In the genomic region with DNA sequence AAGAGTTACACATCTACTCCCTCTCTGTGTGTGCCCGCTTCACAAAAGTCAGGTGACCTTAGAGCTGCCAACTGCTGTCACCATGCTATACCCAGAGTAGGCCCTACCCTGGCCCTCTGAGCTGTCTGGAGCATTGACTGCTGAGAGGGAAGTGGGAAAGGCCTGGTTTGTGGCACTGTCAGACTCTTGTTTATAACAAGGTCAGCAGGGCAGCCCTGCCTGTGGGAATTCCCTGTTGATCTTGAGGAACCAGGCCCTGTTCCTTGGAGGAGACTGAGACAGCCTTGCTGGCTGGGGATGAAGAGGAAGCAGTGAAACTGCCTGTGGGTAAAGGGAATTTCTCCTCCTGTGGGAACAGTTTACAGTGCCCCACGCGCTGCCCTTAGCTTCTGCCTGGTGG, we compare ENCODE assay signal across 21 mouse cellular contexts. TPM values are rescaled to one million over a fixed set of nuclear protein-coding genes. Genes with fewer than 3 reads are reported as not detected.
DNase-seq lines count a peak whose midpoint lies in the region; ATAC-seq and TF ChIP-seq lines count a peak whose summit lies in the region.
"Had no signal": no experiment of that assay in that cellular context is flagged by ENCODE, and none has a peak within 500 bp of the region (broad histone marks: within the 10 kb centered on the region; RNA-seq: fewer than 3 reads in every experiment).

No protein-coding gene starts in this region.

- no peaks in the 10 kb centered on the region for H3K4me1 ChIP-seq in kidney, postnatal 0 days (replicated peaks; ENCODE audit: insufficient read depth, low read length)
- H3K4me1 ChIP-seq in bone marrow macrophage, adult 2 months (ENCODE audit: control insufficient read depth, insufficient read depth, low read length), result peaks cover 25% of the 10 kb centered on the region
- no peaks in the 10 kb centered on the region for H3K4me1 ChIP-seq in hindbrain, embryonic 11.5 days (replicated peaks; ENCODE audit: control insufficient read depth, insufficient read depth, low read length)
- H3K4me1 ChIP-seq: embryonic facial prominence, embryonic 15.5 days; intestine, embryonic 15.5 days; kidney, embryonic 15.5 days; limb, embryonic 15.5 days; stomach, embryonic 15.5 days had no signal

- H3K4me3 ChIP-seq in gastrocnemius, adult 2 months, result no peak overlapping the region
- H3K4me3 ChIP-seq in kidney, postnatal 0 days (replicated peaks; ENCODE audit: low read depth, low read length), result no peak overlapping the region
- H3K4me3 ChIP-seq in bone marrow macrophage, adult 2 months (ENCODE audit: insufficient read depth, low read length), result no peak overlapping the region
- no peak overlapping the region for H3K4me3 ChIP-seq in hindbrain, embryonic 11.5 days (ENCODE audit: low read depth, low read length)
- no peak overlapping the region for H3K4me3 ChIP-seq in layer of hippocampus, adult 2 months
- H3K4me3 ChIP-seq: embryonic facial prominence, embryonic 15.5 days; intestine, embryonic 15.5 days; kidney, embryonic 15.5 days; limb, embryonic 15.5 days; stomach, embryonic 15.5 days had no signal

- peak; percentile 24 for DNase-seq in gastrocnemius, adult 2 months
- DNase-seq in gastrocnemius, adult 18-20 months (ENCODE audit: low spot score), result no peak
- no peak for DNase-seq in kidney, postnatal 0 days (ENCODE audit: low spot score)
- DNase-seq in kidney, adult 8-10 months, result no peak
- DNase-seq in lung, postnatal 25 days (ENCODE audit: low spot score), result peak; percentile 43
- DNase-seq in hindbrain, embryonic 11.5 days (ENCODE audit: low spot score), result no peak
- DNase-seq in layer of hippocampus, adult 2 months (ENCODE audit: low spot score in 2 of 2), result no peak
- DNase-seq: cerebellum, postnatal 14 days; forebrain, postnatal 0 days; retina, postnatal 1 day; thymus, adult 18-20 months had no signal

- no peaks in the 10 kb centered on the region for H3K27me3 ChIP-seq in kidney, postnatal 0 days (ENCODE audit: insufficient read depth, low read length)
- no peaks in the 10 kb centered on the region for H3K27me3 ChIP-seq in hindbrain, embryonic 11.5 days (ENCODE audit: control insufficient read depth, insufficient read depth, low read length)
- H3K27me3 ChIP-seq: embryonic facial prominence, embryonic 15.5 days; intestine, embryonic 15.5 days; kidney, embryonic 15.5 days; limb, embryonic 15.5 days; stomach, embryonic 15.5 days had no signal

- H3K36me3 ChIP-seq in kidney, postnatal 0 days (ENCODE audit: insufficient read depth, low read length), result no peaks in the 10 kb centered on the region
- no peaks in the 10 kb centered on the region for H3K36me3 ChIP-seq in hindbrain, embryonic 11.5 days (ENCODE audit: control insufficient read depth, insufficient read depth, low read length)
- H3K36me3 ChIP-seq: embryonic facial prominence, embryonic 15.5 days; G1E; intestine, embryonic 15.5 days; kidney, embryonic 15.5 days; limb, embryonic 15.5 days; stomach, embryonic 15.5 days had no signal

- ATAC-seq in kidney, postnatal 0 days (replicated peaks; ENCODE audit: low FRiP score, low read depth), result no peak
- no peak for ATAC-seq in hindbrain, embryonic 11.5 days (ENCODE audit: low FRiP score)
- ATAC-seq: forebrain, postnatal 0 days; intestine, embryonic 15.5 days had no signal

- no peaks in the 10 kb centered on the region for H3K9me3 ChIP-seq in kidney, postnatal 0 days (replicated peaks; ENCODE audit: low read length)
- no peaks in the 10 kb centered on the region for H3K9me3 ChIP-seq in hindbrain, embryonic 11.5 days (ENCODE audit: control insufficient read depth, low read length)
- H3K9me3 ChIP-seq: embryonic facial prominence, embryonic 15.5 days; intestine, embryonic 15.5 days; kidney, embryonic 15.5 days; limb, embryonic 15.5 days; stomach, embryonic 15.5 days had no signal

- H3K27ac ChIP-seq in gastrocnemius, adult 2 months, result peak overlapping the region; percentile 58
- H3K27ac ChIP-seq in kidney, postnatal 0 days, result 0 out of 2 replicates have a peak overlapping the region, but pooled peaks have one; percentile 8
- H3K27ac ChIP-seq in bone marrow macrophage, adult 2 months (ENCODE audit: insufficient read depth, low read depth, low read length), result peak overlapping the region; percentile 62
- no peak overlapping the region for H3K27ac ChIP-seq in hindbrain, embryonic 11.5 days (ENCODE audit: low read depth, low read length)
- no peak overlapping the region for H3K27ac ChIP-seq in layer of hippocampus, adult 2 months
- H3K27ac ChIP-seq: embryonic facial prominence, embryonic 15.5 days; hindbrain, embryonic 14.5 days; intestine, embryonic 15.5 days; kidney, embryonic 15.5 days; limb, embryonic 15.5 days; stomach, embryonic 15.5 days had no signal

- no peak overlapping the region for H3K4me2 ChIP-seq in kidney, postnatal 0 days (ENCODE audit: low read length)
- no peak overlapping the region for H3K4me2 ChIP-seq in hindbrain, embryonic 11.5 days (replicated peaks; ENCODE audit: low read depth, low read length)
- H3K4me2 ChIP-seq: embryonic facial prominence, embryonic 15.5 days; hindbrain, embryonic 14.5 days; intestine, embryonic 15.5 days; kidney, embryonic 15.5 days; limb, embryonic 15.5 days; midbrain, embryonic 11.5 days; stomach, embryonic 15.5 days had no signal

- no peak overlapping the region; the same call in 1 of the 2 replicates for H3K9ac ChIP-seq in kidney, postnatal 0 days (ENCODE audit: low read depth, low read length)
- H3K9ac ChIP-seq in hindbrain, embryonic 11.5 days (ENCODE audit: low read depth, low read length), result no peak overlapping the region
- H3K9ac ChIP-seq: embryonic facial prominence, embryonic 15.5 days; forebrain, postnatal 0 days; hindbrain, embryonic 14.5 days; intestine, embryonic 15.5 days; kidney, embryonic 15.5 days; limb, embryonic 15.5 days; stomach, embryonic 15.5 days had no signal

- TF ChIP-seq CTCF in gastrocnemius, adult 2 months (IDR thresholded peaks at IDR 0.05), result no peak
- TF ChIP-seq CTCF in kidney, postnatal 0 days (IDR thresholded peaks at IDR 0.05; ENCODE audit: low read depth), result no peak
- TF ChIP-seq CTCF in bone marrow macrophage, adult 2 months (IDR thresholded peaks at IDR 0.05; ENCODE audit: low read depth, low read length), result no peak
- TF ChIP-seq CTCF in layer of hippocampus, adult 2 months (conservative IDR thresholded peaks at IDR 0.05), result no peak

- intact Hi-C loops in gastrocnemius, adult 2 months (cut with DNase I), result no loop called here

- TF ChIP-seq POLR2A in bone marrow macrophage, adult 2 months (IDR thresholded peaks at IDR 0.05; ENCODE audit: borderline replicate concordance, low read depth, low read length), result no peak

- WGBS in kidney, postnatal 0 days, result 82% methylated on average over 3 of the region's 3 CpGs
- 86% methylated on average over 3 of the region's 3 CpGs for WGBS in hindbrain, embryonic 11.5 days

RNA-seq across cellular contexts. Expression of a gene that starts 9.1 kb away (rescaled TPM):
- total RNA-seq in gastrocnemius, adult 2 months (2021), result 10 to 100 TPM; 23.4 to 30.3 TPM
- 10 to 100 TPM; 25.3 to 26.9 TPM for total RNA-seq in gastrocnemius, adult 18-20 months (2021)
- polyA plus RNA-seq in kidney, postnatal 0 days (2015; fragmentation: Nextera tagmentation; extraction: Ambion mirVana), result 22.7 and 22.9 TPM in 2 replicates
- 3.5 and 3.9 TPM in 2 replicates for polyA plus RNA-seq in bone marrow macrophage, adult 2 months (2012; ENCODE audit: insufficient read depth, insufficient read length, missing spikeins)
- 9.4 and 10.0 TPM in 2 replicates for polyA plus RNA-seq in hindbrain, embryonic 11.5 days (2014; fragmentation: Nextera tagmentation; extraction: Ambion mirVana)
- total RNA-seq in layer of hippocampus, adult 2 months (2021), result 10 to 100 TPM; 15.7 to 17.0 TPM

RNA-seq across cellular contexts. Expression of a gene that starts 22.8 kb away (rescaled TPM):
- 10 to 100 TPM; 19.6 to 37.9 TPM for total RNA-seq in gastrocnemius, adult 2 months (2021)
- total RNA-seq in gastrocnemius, adult 18-20 months (2021), result 10 to 100 TPM; 24.5 to 28.4 TPM
- polyA plus RNA-seq in kidney, postnatal 0 days (2015; fragmentation: Nextera tagmentation; extraction: Ambion mirVana), result 50.2 and 51.3 TPM in 2 replicates
- polyA plus RNA-seq in bone marrow macrophage, adult 2 months (2012; ENCODE audit: insufficient read depth, insufficient read length, missing spikeins), result 17.0 and 18.9 TPM in 2 replicates
- 47.6 and 55.9 TPM in 2 replicates for polyA plus RNA-seq in hindbrain, embryonic 11.5 days (2014; fragmentation: Nextera tagmentation; extraction: Ambion mirVana)
- total RNA-seq in layer of hippocampus, adult 2 months (2021), result 10 to 100 TPM; 56.8 to 59.3 TPM

RNA-seq across cellular contexts. Expression of a gene that starts 25.6 kb away (rescaled TPM):
- total RNA-seq in gastrocnemius, adult 2 months (2021), result 1 to 10 TPM; 1.1 to 1.4 TPM
- total RNA-seq in gastrocnemius, adult 18-20 months (2021), result 1 to 10 TPM in 1 of 2 experiments, under 1 TPM in 1; 0.55 to 1.2 TPM
- 0.20 and 0.29 TPM in 2 replicates for polyA plus RNA-seq in kidney, postnatal 0 days (2015; fragmentation: Nextera tagmentation; extraction: Ambion mirVana)
- 0.91 and 1.6 TPM in 2 replicates for polyA plus RNA-seq in bone marrow macrophage, adult 2 months (2012; ENCODE audit: insufficient read depth, insufficient read length, missing spikeins)
- 0.06 and 0.07 TPM in 2 replicates for polyA plus RNA-seq in hindbrain, embryonic 11.5 days (2014; fragmentation: Nextera tagmentation; extraction: Ambion mirVana)
- 10 to 100 TPM in 1 of 2 experiments, 1 to 10 TPM in 1; 8.7 to 10.9 TPM for total RNA-seq in layer of hippocampus, adult 2 months (2021)
- total RNA-seq: monocyte, adult 5-6 weeks had no signal

RNA-seq across cellular contexts. Expression of a gene that starts 36.5 kb away (rescaled TPM):
- total RNA-seq in gastrocnemius, adult 2 months (2021), result 1 to 10 TPM; 4.2 to 4.5 TPM
- total RNA-seq in gastrocnemius, adult 18-20 months (2021), result 1 to 10 TPM; 4.2 to 4.7 TPM
- 41.8 and 44.7 TPM in 2 replicates for polyA plus RNA-seq in kidney, postnatal 0 days (2015; fragmentation: Nextera tagmentation; extraction: Ambion mirVana)
- 12.5 and 12.9 TPM in 2 replicates for polyA plus RNA-seq in bone marrow macrophage, adult 2 months (2012; ENCODE audit: insufficient read depth, insufficient read length, missing spikeins)
- polyA plus RNA-seq in hindbrain, embryonic 11.5 days (2014; fragmentation: Nextera tagmentation; extraction: Ambion mirVana), result 62.1 and 65.9 TPM in 2 replicates
- 10 to 100 TPM; 35.4 to 40.0 TPM for total RNA-seq in layer of hippocampus, adult 2 months (2021)

RNA-seq across cellular contexts. Expression of a gene that starts 43.5 kb away (rescaled TPM):
- 10 to 100 TPM; 50.8 to 67.6 TPM for total RNA-seq in gastrocnemius, adult 2 months (2021)
- 10 to 100 TPM; 50.1 to 52.0 TPM for total RNA-seq in gastrocnemius, adult 18-20 months (2021)
- 53.5 and 58.2 TPM in 2 replicates for polyA plus RNA-seq in kidney, postnatal 0 days (2015; fragmentation: Nextera tagmentation; extraction: Ambion mirVana)
- polyA plus RNA-seq in bone marrow macrophage, adult 2 months (2012; ENCODE audit: insufficient read depth, insufficient read length, missing spikeins), result 5.4 and 6.4 TPM in 2 replicates
- polyA plus RNA-seq in hindbrain, embryonic 11.5 days (2014; fragmentation: Nextera tagmentation; extraction: Ambion mirVana), result 15.3 and 15.6 TPM in 2 replicates
- 10 to 100 TPM; 17.6 to 24.1 TPM for total RNA-seq in layer of hippocampus, adult 2 months (2021)

Comparison
In these comparisons a context has a peak if more than half of its experiments do, and no peak if none do; other contexts are left out.
1. DNase-seq: peak in gastrocnemius, adult 2 months (single experiment) and lung, postnatal 25 days (single experiment); none in gastrocnemius, adult 18-20 months (single experiment), kidney, postnatal 0 days (single experiment), kidney, adult 8-10 months (0 of 2), hindbrain, embryonic 11.5 days (single experiment) and layer of hippocampus, adult 2 months (0 of 2).
2. H3K27ac ChIP-seq: peak in gastrocnemius, adult 2 months (single experiment), kidney, postnatal 0 days (single experiment) and bone marrow macrophage, adult 2 months (single experiment); none in hindbrain, embryonic 11.5 days (single experiment) and layer of hippocampus, adult 2 months (single experiment).